Mouse (Mus musculus): ENCODE measurements around the gene Prdx5. TPM values are rescaled to one million over a fixed set of nuclear protein-coding genes. Genes with fewer than 3 reads are reported as not detected.

Prdx5 gene
- 283 and 302 TPM in 2 replicates for polyA plus RNA-seq (2015; fragmentation: Nextera tagmentation; extraction: Ambion mirVana)

DNA sequence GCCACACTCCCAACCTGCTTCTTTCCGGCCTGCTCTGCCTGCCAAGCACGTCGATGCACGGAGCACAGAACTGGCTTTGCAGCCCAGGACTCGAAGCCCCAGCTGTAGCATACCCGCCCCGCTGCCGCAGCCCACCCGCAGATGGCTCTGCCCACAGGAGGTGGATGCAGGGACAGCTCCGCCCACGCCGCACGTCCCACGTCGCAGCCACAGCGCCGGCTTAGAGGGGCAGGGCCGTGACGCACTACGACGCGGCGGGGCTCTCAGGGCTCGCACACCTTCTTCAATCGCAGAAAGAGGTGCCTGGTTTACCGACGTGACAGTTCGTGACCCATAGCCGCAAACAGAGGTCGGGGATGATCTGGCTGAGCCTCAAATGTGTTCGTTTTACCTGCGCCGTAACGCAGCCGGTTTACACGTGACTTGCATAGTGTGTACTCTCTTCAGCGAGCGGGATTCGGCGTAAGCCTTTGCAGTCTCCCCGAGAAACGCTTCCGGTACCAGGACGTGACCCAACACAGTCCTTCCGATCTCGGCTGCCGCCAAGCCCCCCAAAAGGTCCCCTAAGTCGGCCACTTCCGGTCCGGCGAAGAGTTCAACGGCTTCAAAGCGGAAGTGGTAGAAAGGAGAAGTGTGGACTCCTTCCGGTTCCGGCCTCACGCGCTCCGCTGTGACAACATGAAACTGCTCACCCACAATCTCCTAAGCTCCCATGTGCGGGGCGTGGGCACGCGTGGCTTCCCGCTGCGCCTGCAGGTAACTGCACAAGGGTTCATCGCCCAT lies at the start of gene Prdx5, which contains the start of gene Trmt112:
Gene Prdx5, minus strand, starts transcription at position 600 of the 783 bp plus-strand sequence.
Gene Trmt112, plus strand, starts transcription at position 192 of the 783 bp plus-strand sequence.
- Histone ChIP-seq H3K4me2 (ENCODE audit: low read depth, low read length) (peak within 1 kb of the TSS; percentile 75), H3K4me1 (replicated peaks; ENCODE audit: control insufficient read depth, insufficient read depth, low read length) (peaks cover 17% of the 10 kb centered on the region), H3K9me3 (ENCODE audit: control insufficient read depth, low read length) (no peaks in the 10 kb centered on the region), H3K27ac (ENCODE audit: low read length) (peak within 1 kb of the TSS; percentile 99), H3K4me3 (ENCODE audit: low read length) (peak within 1 kb of the TSS; percentile 67), H3K36me3 (ENCODE audit: control insufficient read depth, insufficient read depth, low read length) (peaks cover 22% of the 10 kb centered on the region), H3K27me3 (ENCODE audit: control insufficient read depth, insufficient read depth, low read depth, low read length) (no peaks in the 10 kb centered on the region), H3K9ac (ENCODE audit: low read length) (peak within 1 kb of the TSS; percentile 66)
- peak; percentile 96 for ATAC-seq (ENCODE audit: low read depth)
- WGBS, result under 1% methylated on average over 65 of the region's 65 CpGs

GRCm38 (mm10) chr19:6956461-6956860 lies 46.6 kb upstream of the Prdx5 start:
- Histone ChIP-seq H3K9me3 (ENCODE audit: control insufficient read depth, low read length) (no peaks in the 10 kb centered on the region), H3K9ac (ENCODE audit: low read length) (no peak overlapping the region), H3K36me3 (ENCODE audit: control insufficient read depth, insufficient read depth, low read length) (peaks cover 46% of the 10 kb centered on the region), H3K4me2 (ENCODE audit: low read depth, low read length) (no peak overlapping the region), H3K4me3 (ENCODE audit: low read length) (no peak overlapping the region), H3K4me1 (replicated peaks; ENCODE audit: control insufficient read depth, insufficient read depth, low read length) (peaks cover 14% of the 10 kb centered on the region), H3K27me3 (ENCODE audit: control insufficient read depth, insufficient read depth, low read depth, low read length) (no peaks in the 10 kb centered on the region), H3K27ac (ENCODE audit: low read length) (no peak overlapping the region)
- 87% methylated on average over 10 of the region's 10 CpGs for WGBS
- ATAC-seq (ENCODE audit: low read depth), result no peak

DNA sequence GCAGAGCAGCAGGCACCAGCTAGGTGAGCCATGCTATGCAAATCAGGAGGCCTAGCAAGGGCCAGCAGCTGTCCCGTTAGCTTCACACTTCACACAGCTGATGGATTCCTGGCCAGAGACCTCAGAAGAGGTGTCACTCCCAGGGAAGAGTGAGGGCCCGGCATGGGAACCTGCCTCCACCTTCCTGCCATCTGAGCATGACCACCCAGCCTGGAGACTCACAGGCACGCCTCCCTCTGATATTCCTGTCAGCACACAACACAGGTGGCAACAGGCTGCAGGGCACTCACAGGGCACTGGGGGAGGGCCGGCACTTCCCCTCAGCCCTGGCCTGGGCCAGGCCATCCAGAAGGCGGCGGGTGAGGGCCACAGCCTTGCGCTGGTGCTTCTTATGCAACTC lies 45.5 kb upstream of the Prdx5 start:
- Histone ChIP-seq H3K27me3 (ENCODE audit: control insufficient read depth, insufficient read depth, low read depth, low read length) (no peaks in the 10 kb centered on the region), H3K36me3 (ENCODE audit: control insufficient read depth, insufficient read depth, low read length) (peaks cover 46% of the 10 kb centered on the region), H3K9me3 (ENCODE audit: control insufficient read depth, low read length) (no peaks in the 10 kb centered on the region), H3K9ac (ENCODE audit: low read length) (no peak overlapping the region), H3K4me3 (ENCODE audit: low read length) (no peak overlapping the region), H3K27ac (ENCODE audit: low read length) (no peak overlapping the region), H3K4me1 (replicated peaks; ENCODE audit: control insufficient read depth, insufficient read depth, low read length) (peaks cover 14% of the 10 kb centered on the region), H3K4me2 (ENCODE audit: low read depth, low read length) (no peak overlapping the region)
- no peak for ATAC-seq (ENCODE audit: low read depth)
- 69% methylated on average over 7 of the region's 7 CpGs for WGBS

DNA sequence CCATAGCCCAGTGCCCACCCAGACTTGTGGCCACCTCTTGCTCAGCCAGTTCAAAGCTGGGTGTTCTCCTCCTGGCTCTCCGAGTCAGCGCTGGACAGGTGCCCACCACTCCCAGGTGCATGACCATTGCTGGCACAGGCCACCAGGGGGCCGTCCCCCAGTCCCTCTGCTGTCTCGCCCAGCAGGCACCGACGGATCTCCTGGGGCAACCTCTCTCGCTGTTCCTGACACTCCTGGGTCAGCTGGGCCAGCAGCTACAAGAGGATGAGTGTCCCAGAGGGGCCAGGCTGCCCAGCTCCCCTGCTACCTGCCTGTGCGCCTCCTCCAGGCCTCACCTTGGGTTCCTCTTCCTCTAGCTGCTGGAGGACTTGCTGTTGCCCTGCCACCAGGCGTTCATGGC lies 44.1 kb upstream of the Prdx5 start:
- Histone ChIP-seq H3K4me3 (ENCODE audit: low read length) (no peak overlapping the region), H3K9me3 (ENCODE audit: control insufficient read depth, low read length) (no peaks in the 10 kb centered on the region), H3K27me3 (ENCODE audit: control insufficient read depth, insufficient read depth, low read depth, low read length) (no peaks in the 10 kb centered on the region), H3K9ac (ENCODE audit: low read length) (no peak overlapping the region), H3K4me2 (ENCODE audit: low read depth, low read length) (no peak overlapping the region), H3K27ac (ENCODE audit: low read length) (no peak overlapping the region), H3K36me3 (ENCODE audit: control insufficient read depth, insufficient read depth, low read length) (peaks cover 34% of the 10 kb centered on the region), H3K4me1 (replicated peaks; ENCODE audit: control insufficient read depth, insufficient read depth, low read length) (peaks cover 21% of the 10 kb centered on the region)
- no peak for ATAC-seq (ENCODE audit: low read depth)
- 48% methylated on average over 9 of the region's 9 CpGs for WGBS

GRCm38 (mm10) chr19:6952712-6953037 lies 42.8 kb upstream of the Prdx5 start:
- 1% methylated on average over 3 of the region's 3 CpGs for WGBS
- H3K9me3 ChIP-seq (ENCODE audit: control insufficient read depth, low read length), result no peaks in the 10 kb centered on the region
- H3K4me3 ChIP-seq (ENCODE audit: low read length), result peak overlapping the region; percentile 68
- H3K27ac ChIP-seq (ENCODE audit: low read length), result peak overlapping the region; percentile 99
- H3K9ac ChIP-seq (ENCODE audit: low read length), result peak overlapping the region; percentile 84
- peaks cover 21% of the 10 kb centered on the region for H3K4me1 ChIP-seq (replicated peaks; ENCODE audit: control insufficient read depth, insufficient read depth, low read length)
- peak; percentile 13 for ATAC-seq (ENCODE audit: low read depth)
- peaks cover 21% of the 10 kb centered on the region for H3K36me3 ChIP-seq (ENCODE audit: control insufficient read depth, insufficient read depth, low read length)
- peak overlapping the region; percentile 88 for H3K4me2 ChIP-seq (ENCODE audit: low read depth, low read length)
- no peaks in the 10 kb centered on the region for H3K27me3 ChIP-seq (ENCODE audit: control insufficient read depth, insufficient read depth, low read depth, low read length)

DNA sequence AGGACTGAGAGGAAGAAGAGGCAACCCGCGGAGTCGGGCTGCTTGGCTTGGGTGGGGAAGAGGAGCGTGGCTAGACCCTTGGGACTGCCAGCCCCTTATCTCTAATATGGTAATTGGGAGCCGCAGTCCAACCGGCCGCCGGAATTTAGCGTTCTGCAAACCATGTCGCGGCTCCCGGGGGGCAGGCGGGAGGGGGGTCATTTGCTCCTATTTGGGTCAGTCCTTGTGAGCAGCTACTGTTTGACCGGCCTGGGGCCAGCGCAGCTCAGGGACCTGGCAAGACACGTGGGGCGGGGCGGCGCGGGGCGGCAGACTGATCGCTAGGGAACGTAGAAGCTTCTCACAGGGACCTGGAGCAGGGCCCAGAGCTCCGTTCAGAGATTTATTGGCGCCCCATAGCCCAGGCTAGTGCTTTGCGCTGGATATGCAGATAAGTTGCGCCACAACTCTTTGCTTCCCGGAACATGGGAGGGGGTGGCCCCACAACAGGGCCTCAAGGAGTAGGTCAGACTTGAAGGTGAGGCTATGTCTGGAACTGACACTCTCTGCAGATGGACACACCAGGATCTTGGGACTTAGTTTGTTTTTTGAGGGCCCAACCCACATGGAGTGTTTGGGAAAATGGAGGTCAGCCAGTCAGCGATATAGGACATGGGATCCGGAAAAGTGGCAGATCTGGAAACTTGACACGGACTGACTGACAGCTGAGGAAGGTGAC lies 42.2 kb upstream of the Prdx5 start:
- H3K9ac ChIP-seq (ENCODE audit: low read length), result peak overlapping the region; percentile 84
- H3K27ac ChIP-seq (ENCODE audit: low read length), result peak overlapping the region; percentile 99
- ATAC-seq (ENCODE audit: low read depth), result peak; percentile 71
- H3K27me3 ChIP-seq (ENCODE audit: control insufficient read depth, insufficient read depth, low read depth, low read length), result no peaks in the 10 kb centered on the region
- peak overlapping the region; percentile 68 for H3K4me3 ChIP-seq (ENCODE audit: low read length)
- H3K4me2 ChIP-seq (ENCODE audit: low read depth, low read length), result peak overlapping the region; percentile 88
- peaks cover 21% of the 10 kb centered on the region for H3K36me3 ChIP-seq (ENCODE audit: control insufficient read depth, insufficient read depth, low read length)
- under 1% methylated on average over 31 of the region's 31 CpGs for WGBS
- H3K4me1 ChIP-seq (replicated peaks; ENCODE audit: control insufficient read depth, insufficient read depth, low read length), result peaks cover 21% of the 10 kb centered on the region
- no peaks in the 10 kb centered on the region for H3K9me3 ChIP-seq (ENCODE audit: control insufficient read depth, low read length)

GRCm38 (mm10) chr19:6951381-6951968 lies 41.6 kb upstream of the Prdx5 start:
- Histone ChIP-seq H3K9ac (ENCODE audit: low read length) (peak overlapping the region; percentile 84), H3K27ac (ENCODE audit: low read length) (peak overlapping the region; percentile 99), H3K36me3 (ENCODE audit: control insufficient read depth, insufficient read depth, low read length) (peaks cover 16% of the 10 kb centered on the region), H3K4me1 (replicated peaks; ENCODE audit: control insufficient read depth, insufficient read depth, low read length) (peaks cover 21% of the 10 kb centered on the region), H3K4me3 (ENCODE audit: low read length) (peak overlapping the region; percentile 68), H3K4me2 (ENCODE audit: low read depth, low read length) (peak overlapping the region; percentile 88), H3K27me3 (ENCODE audit: control insufficient read depth, insufficient read depth, low read depth, low read length) (no peaks in the 10 kb centered on the region), H3K9me3 (ENCODE audit: control insufficient read depth, low read length) (no peaks in the 10 kb centered on the region)
- ATAC-seq (ENCODE audit: low read depth), result peak; percentile 86
- WGBS, result under 1% methylated on average over 35 of the region's 35 CpGs

DNA sequence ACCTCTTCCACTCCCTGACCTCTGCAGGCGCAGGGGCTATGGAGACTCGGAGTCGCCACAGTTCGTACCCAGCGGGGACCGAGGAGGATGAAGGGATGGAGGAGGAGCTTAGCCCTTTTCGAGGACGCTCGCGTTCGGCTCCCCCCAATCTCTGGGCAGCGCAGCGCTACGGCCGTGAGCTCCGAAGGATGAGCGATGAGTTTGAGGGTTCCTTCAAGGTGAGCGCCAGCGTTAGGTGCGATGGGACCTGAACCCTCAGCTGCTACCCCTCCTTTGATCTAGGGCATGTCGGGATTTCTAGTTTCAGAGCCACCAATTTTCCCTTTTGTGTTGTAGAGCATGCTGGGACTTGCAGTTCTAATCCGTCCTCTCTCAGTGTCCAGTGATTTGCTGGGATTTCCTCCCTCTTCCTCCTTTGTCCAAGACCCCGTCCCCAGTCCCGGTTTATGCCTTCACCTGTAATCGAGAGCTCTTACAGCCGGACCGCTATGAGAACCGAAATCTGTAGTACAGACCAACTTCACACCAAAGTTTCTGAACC lies 40.8 kb upstream of the Prdx5 start:
- WGBS, result 0% methylated on average over 28 of the region's 28 CpGs
- Histone ChIP-seq H3K9me3 (ENCODE audit: control insufficient read depth, low read length) (no peaks in the 10 kb centered on the region), H3K4me2 (ENCODE audit: low read depth, low read length) (peak overlapping the region; percentile 88), H3K36me3 (ENCODE audit: control insufficient read depth, insufficient read depth, low read length) (peaks cover 11% of the 10 kb centered on the region), H3K4me3 (ENCODE audit: low read length) (peak overlapping the region; percentile 68), H3K9ac (ENCODE audit: low read length) (peak overlapping the region; percentile 84), H3K4me1 (replicated peaks; ENCODE audit: control insufficient read depth, insufficient read depth, low read length) (peaks cover 21% of the 10 kb centered on the region), H3K27me3 (ENCODE audit: control insufficient read depth, insufficient read depth, low read depth, low read length) (no peaks in the 10 kb centered on the region), H3K27ac (ENCODE audit: low read length) (peak overlapping the region; percentile 99)
- ATAC-seq (ENCODE audit: low read depth), result peak; percentile 40

DNA sequence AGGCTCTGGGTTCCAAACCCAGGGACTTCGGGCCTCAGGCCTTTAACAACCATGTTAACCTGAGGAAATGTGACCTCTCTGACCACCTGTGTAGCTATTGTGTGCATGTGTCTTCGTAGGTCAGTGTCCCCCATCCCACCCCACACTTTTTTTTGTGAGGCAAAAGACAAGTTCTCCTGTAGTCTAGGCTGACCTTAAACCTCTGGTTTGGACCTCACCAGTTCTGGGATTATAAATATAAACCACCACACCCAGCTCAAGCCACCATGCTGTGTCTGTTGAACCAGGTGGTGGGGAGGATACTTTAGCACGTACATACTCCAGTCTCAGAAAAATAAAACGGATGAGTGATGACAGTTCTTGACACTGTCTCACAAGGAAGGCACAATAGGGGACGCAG lies 40.0 kb upstream of the Prdx5 start:
- H3K9ac ChIP-seq (ENCODE audit: low read length), result peak overlapping the region; percentile 84

More for the DNA sequence above, 40.0 kb upstream of the Prdx5 start:
- WGBS, result 49% methylated on average over 5 of the region's 5 CpGs
- H3K27ac ChIP-seq (ENCODE audit: low read length), result peak overlapping the region; percentile 99; the same call in 1 of the 2 replicates
- peaks cover 21% of the 10 kb centered on the region for H3K4me1 ChIP-seq (replicated peaks; ENCODE audit: control insufficient read depth, insufficient read depth, low read length)
- peak overlapping the region; percentile 88 for H3K4me2 ChIP-seq (ENCODE audit: low read depth, low read length)
- H3K27me3 ChIP-seq (ENCODE audit: control insufficient read depth, insufficient read depth, low read depth, low read length), result no peaks in the 10 kb centered on the region
- peak overlapping the region; percentile 68 for H3K4me3 ChIP-seq (ENCODE audit: low read length)
- no peaks in the 10 kb centered on the region for H3K9me3 ChIP-seq (ENCODE audit: control insufficient read depth, low read length)
- no peak for ATAC-seq (ENCODE audit: low read depth)
- H3K36me3 ChIP-seq (ENCODE audit: control insufficient read depth, insufficient read depth, low read length), result peaks cover 4% of the 10 kb centered on the region

Data from lung, embryonic 16.5 days (tissue).